Mouse (Mus musculus): ENCODE data around the gene Nr3c2. TPM values are rescaled to one million over a fixed set of nuclear protein-coding genes. Genes with fewer than 3 reads are reported as not detected.
A peak's percentile ranks its signal among the peaks of the same experiment; 100 is the strongest.

The Nr3c2 gene
- polyA plus RNA-seq (2015; fragmentation: Nextera tagmentation; extraction: Ambion mirVana), result 2.7 and 2.8 TPM in 2 replicates

GRCm38 (mm10) chr8:76899411-76900154 lies at the start of gene Nr3c2:
Gene Nr3c2 (plus strand): TSS chr8:76899442.
- H3K9ac ChIP-seq (ENCODE audit: low read length), result peak within 1 kb of the TSS; percentile 63
- H3K4me2 ChIP-seq (ENCODE audit: low read depth, low read length), result peak within 1 kb of the TSS; percentile 100
- H3K27ac ChIP-seq (ENCODE audit: low read length), result no peak within 1 kb of the TSS
- ATAC-seq (ENCODE audit: insufficient read depth, low FRiP score), result no peak
- peaks cover 14% of the 10 kb centered on the region; the same call in 1 of the 2 replicates for H3K27me3 ChIP-seq (ENCODE audit: control insufficient read depth, insufficient read depth, low read length)
- WGBS, result under 1% methylated on average over 45 of the region's 47 CpGs
- peak within 1 kb of the TSS; percentile 60 for H3K4me3 ChIP-seq (replicated peaks; ENCODE audit: low read length)
- H3K9me3 ChIP-seq (replicated peaks; ENCODE audit: control insufficient read depth, low read length), result no peaks in the 10 kb centered on the region
- H3K4me1 ChIP-seq (ENCODE audit: control insufficient read depth, insufficient read depth, low read length), result peaks cover 8% of the 10 kb centered on the region
- no peaks in the 10 kb centered on the region for H3K36me3 ChIP-seq (ENCODE audit: control insufficient read depth, insufficient read depth, low read length)

DNA sequence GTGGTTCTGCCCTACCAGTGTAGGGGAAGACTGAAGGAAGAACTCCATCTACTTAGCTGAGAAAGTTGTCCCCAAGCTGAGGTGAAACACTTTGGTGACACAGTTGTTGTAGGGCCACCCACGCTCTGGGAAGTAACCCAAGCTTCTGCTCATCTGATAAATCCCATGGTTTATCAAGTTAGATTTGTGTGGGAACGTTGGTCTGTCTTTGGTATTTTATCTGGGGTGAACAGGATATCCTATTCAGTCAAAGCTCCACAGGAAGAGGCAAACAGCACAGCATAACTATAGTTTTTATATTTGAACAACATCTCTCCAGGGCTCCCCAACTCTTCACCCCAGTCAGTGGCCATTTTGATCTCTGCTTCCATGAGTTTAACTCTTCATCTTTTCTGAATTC lies 40.7 kb upstream of the Nr3c2 start:
- H3K36me3 ChIP-seq (ENCODE audit: control insufficient read depth, insufficient read depth, low read length), result no peaks in the 10 kb centered on the region
- 68% methylated on average over 2 of the region's 2 CpGs for WGBS
- no peak overlapping the region for H3K9ac ChIP-seq (ENCODE audit: low read length)
- H3K4me3 ChIP-seq (replicated peaks; ENCODE audit: low read length), result no peak overlapping the region
- no peak overlapping the region for H3K4me2 ChIP-seq (ENCODE audit: low read depth, low read length)
- no peaks in the 10 kb centered on the region for H3K4me1 ChIP-seq (ENCODE audit: control insufficient read depth, insufficient read depth, low read length)
- no peak overlapping the region for H3K27ac ChIP-seq (ENCODE audit: low read length)
- H3K27me3 ChIP-seq (ENCODE audit: control insufficient read depth, insufficient read depth, low read length), result no peaks in the 10 kb centered on the region
- ATAC-seq (ENCODE audit: insufficient read depth, low FRiP score), result no peak
- H3K9me3 ChIP-seq (replicated peaks; ENCODE audit: control insufficient read depth, low read length), result no peaks in the 10 kb centered on the region

DNA sequence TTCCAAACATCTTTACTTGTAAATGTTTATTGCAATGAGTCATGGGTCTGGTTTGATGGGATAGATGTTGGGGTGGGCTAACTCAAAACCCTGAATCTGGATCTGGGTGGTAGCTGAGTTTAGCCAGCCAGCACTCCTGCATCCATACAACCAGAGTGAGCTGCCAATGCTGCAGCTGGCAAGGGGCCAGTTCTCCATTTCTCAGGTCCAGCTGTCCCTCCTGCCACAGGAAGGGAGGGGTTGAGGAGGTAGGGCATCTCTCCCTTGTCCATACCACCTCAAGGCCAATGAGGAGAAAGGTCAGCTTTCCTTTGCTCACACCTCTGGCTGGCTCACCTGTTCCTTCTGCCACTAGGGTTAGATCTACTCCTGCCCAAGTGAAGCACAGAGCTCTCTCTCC lies 39.5 kb upstream of the Nr3c2 start:
- H3K27ac ChIP-seq (ENCODE audit: low read length), result no peak overlapping the region
- no peaks in the 10 kb centered on the region for H3K36me3 ChIP-seq (ENCODE audit: control insufficient read depth, insufficient read depth, low read length)
- H3K9me3 ChIP-seq (replicated peaks; ENCODE audit: control insufficient read depth, low read length), result no peaks in the 10 kb centered on the region
- H3K9ac ChIP-seq (ENCODE audit: low read length), result no peak overlapping the region
- ATAC-seq (ENCODE audit: insufficient read depth, low FRiP score), result no peak
- no peaks in the 10 kb centered on the region for H3K27me3 ChIP-seq (ENCODE audit: control insufficient read depth, insufficient read depth, low read length)
- no peak overlapping the region for H3K4me2 ChIP-seq (ENCODE audit: low read depth, low read length)
- no peaks in the 10 kb centered on the region for H3K4me1 ChIP-seq (ENCODE audit: control insufficient read depth, insufficient read depth, low read length)
- H3K4me3 ChIP-seq (replicated peaks; ENCODE audit: low read length), result no peak overlapping the region

GRCm38 (mm10) chr8:76863066-76863465 lies 36.2 kb upstream of the Nr3c2 start:
- Histone ChIP-seq H3K36me3 (ENCODE audit: control insufficient read depth, insufficient read depth, low read length) (no peaks in the 10 kb centered on the region), H3K27me3 (ENCODE audit: control insufficient read depth, insufficient read depth, low read length) (no peaks in the 10 kb centered on the region), H3K9ac (ENCODE audit: low read length) (no peak overlapping the region), H3K4me1 (ENCODE audit: control insufficient read depth, insufficient read depth, low read length) (no peaks in the 10 kb centered on the region), H3K9me3 (replicated peaks; ENCODE audit: control insufficient read depth, low read length) (no peaks in the 10 kb centered on the region), H3K27ac (ENCODE audit: low read length) (no peak overlapping the region), H3K4me2 (ENCODE audit: low read depth, low read length) (no peak overlapping the region), H3K4me3 (replicated peaks; ENCODE audit: low read length) (no peak overlapping the region)
- no peak for ATAC-seq (ENCODE audit: insufficient read depth, low FRiP score)
- WGBS, result 90% methylated on average over 1 of the region's 1 CpGs

DNA sequence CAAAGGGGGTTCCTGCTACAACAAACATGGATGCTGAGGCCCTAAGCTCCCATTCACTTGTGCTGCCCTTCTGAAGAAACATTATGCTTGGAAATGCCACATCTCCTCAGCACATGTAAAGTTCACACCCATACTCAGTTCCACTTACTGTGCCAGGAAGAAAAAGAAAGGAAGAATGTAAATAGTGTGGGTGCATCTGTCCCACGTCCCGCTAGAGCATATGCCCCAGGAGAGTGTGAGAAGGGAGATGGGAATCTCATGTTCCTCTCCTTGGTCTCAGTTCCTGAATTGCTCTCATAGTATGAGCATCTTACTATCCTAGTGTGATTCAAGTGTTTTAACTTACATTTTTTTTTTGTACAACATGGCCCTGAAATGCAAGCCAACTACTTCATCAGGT lies 22.4 kb upstream of the Nr3c2 start:
- Histone ChIP-seq H3K4me3 (replicated peaks; ENCODE audit: low read length) (no peak overlapping the region), H3K9me3 (replicated peaks; ENCODE audit: control insufficient read depth, low read length) (no peaks in the 10 kb centered on the region), H3K27ac (ENCODE audit: low read length) (no peak overlapping the region), H3K9ac (ENCODE audit: low read length) (no peak overlapping the region), H3K36me3 (ENCODE audit: control insufficient read depth, insufficient read depth, low read length) (no peaks in the 10 kb centered on the region), H3K4me2 (ENCODE audit: low read depth, low read length) (no peak overlapping the region), H3K27me3 (ENCODE audit: control insufficient read depth, insufficient read depth, low read length) (no peaks in the 10 kb centered on the region), H3K4me1 (ENCODE audit: control insufficient read depth, insufficient read depth, low read length) (no peaks in the 10 kb centered on the region)
- 85% methylated on average over 2 of the region's 2 CpGs for WGBS
- ATAC-seq (ENCODE audit: insufficient read depth, low FRiP score), result no peak

DNA sequence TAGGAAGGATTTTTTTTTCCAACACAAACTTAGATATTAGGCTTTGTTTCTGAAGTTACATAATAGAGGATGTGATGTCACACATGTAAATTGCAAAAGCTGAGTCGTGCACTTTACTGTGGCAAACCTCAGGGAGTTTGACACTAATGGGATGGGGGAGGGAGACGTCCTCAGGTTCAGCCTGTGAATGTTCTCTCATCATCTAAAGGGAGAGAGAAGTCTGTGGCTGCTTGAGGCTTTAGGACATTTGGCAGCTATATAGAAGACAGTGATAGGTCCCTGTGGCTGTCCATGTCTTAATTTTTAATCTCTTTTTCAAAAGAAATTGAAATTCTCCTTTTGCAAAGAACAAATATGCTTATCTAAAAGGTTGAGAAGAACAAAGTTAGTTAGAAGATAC lies 2.2 kb upstream of the Nr3c2 start:
- no peak for ATAC-seq (ENCODE audit: insufficient read depth, low FRiP score)
- Histone ChIP-seq H3K9me3 (replicated peaks; ENCODE audit: control insufficient read depth, low read length) (no peaks in the 10 kb centered on the region), H3K36me3 (ENCODE audit: control insufficient read depth, insufficient read depth, low read length) (no peaks in the 10 kb centered on the region), H3K4me3 (replicated peaks; ENCODE audit: low read length) (no peak overlapping the region), H3K9ac (ENCODE audit: low read length) (no peak overlapping the region), H3K27me3 (ENCODE audit: control insufficient read depth, insufficient read depth, low read length) (peaks cover 6% of the 10 kb centered on the region; the same call in 1 of the 2 replicates), H3K4me1 (ENCODE audit: control insufficient read depth, insufficient read depth, low read length) (peaks cover 8% of the 10 kb centered on the region), H3K27ac (ENCODE audit: low read length) (no peak overlapping the region), H3K4me2 (ENCODE audit: low read depth, low read length) (no peak overlapping the region)
- WGBS, result 2% methylated on average over 2 of the region's 2 CpGs

- peak overlapping the region; percentile 63 for H3K9ac ChIP-seq (ENCODE audit: low read length)
- H3K27me3 ChIP-seq (ENCODE audit: control insufficient read depth, insufficient read depth, low read length), result peaks cover 14% of the 10 kb centered on the region; the same call in 1 of the 2 replicates
- H3K4me2 ChIP-seq (ENCODE audit: low read depth, low read length), result peak overlapping the region; percentile 100
- peak; percentile 32; the same call in 1 of the 2 replicates for ATAC-seq (ENCODE audit: insufficient read depth, low FRiP score)
- peak overlapping the region; percentile 60 for H3K4me3 ChIP-seq (replicated peaks; ENCODE audit: low read length)
- no peaks in the 10 kb centered on the region for H3K9me3 ChIP-seq (replicated peaks; ENCODE audit: control insufficient read depth, low read length)
- peaks cover 8% of the 10 kb centered on the region for H3K4me1 ChIP-seq (ENCODE audit: control insufficient read depth, insufficient read depth, low read length)
- no peaks in the 10 kb centered on the region for H3K36me3 ChIP-seq (ENCODE audit: control insufficient read depth, insufficient read depth, low read length)
- no peak overlapping the region for H3K27ac ChIP-seq (ENCODE audit: low read length)
- WGBS, result under 1% methylated on average over 50 of the region's 60 CpGs
Measured at GRCm38 (mm10) chr8:76898721-76899410, 376 bp upstream of the Nr3c2 start.

GRCm38 (mm10) chr8:76900155-76901141 lies 1.2 kb downstream of the Nr3c2 start:
- H3K36me3 ChIP-seq (ENCODE audit: control insufficient read depth, insufficient read depth, low read length), result no peaks in the 10 kb centered on the region
- 1% methylated on average over 58 of the region's 58 CpGs for WGBS
- peak overlapping the region; percentile 63 for H3K9ac ChIP-seq (ENCODE audit: low read length)
- no peak overlapping the region for H3K27ac ChIP-seq (ENCODE audit: low read length)
- no peaks in the 10 kb centered on the region for H3K9me3 ChIP-seq (replicated peaks; ENCODE audit: control insufficient read depth, low read length)
- H3K4me2 ChIP-seq (ENCODE audit: low read depth, low read length), result peak overlapping the region; percentile 100
- H3K4me1 ChIP-seq (ENCODE audit: control insufficient read depth, insufficient read depth, low read length), result peaks cover 8% of the 10 kb centered on the region
- H3K4me3 ChIP-seq (replicated peaks; ENCODE audit: low read length), result peak overlapping the region; percentile 60
- peaks cover 14% of the 10 kb centered on the region; the same call in 1 of the 2 replicates for H3K27me3 ChIP-seq (ENCODE audit: control insufficient read depth, insufficient read depth, low read length)
- ATAC-seq (ENCODE audit: insufficient read depth, low FRiP score), result no peak
